Mouse (Mus musculus): ENCODE measurements at regions not wholly inside any gene's neighbourhood (a gene's known extent, or its start where the extent isn't known, plus 50 kb on each side); places are given as distances from the start of the nearest gene placed in this dataset.

- 92% methylated on average over 2 of the region's 2 CpGs for WGBS
- ATAC-seq (replicated peaks; ENCODE audit: low FRiP score) (no peak), DNase-seq (ENCODE audit: low spot score) (no peak)
- Histone ChIP-seq H3K9ac (ENCODE audit: low read length) (no peak overlapping the region), H3K4me1 (replicated peaks; ENCODE audit: control insufficient read depth, insufficient read depth, low read length) (no peaks in the 10 kb centered on the region), H3K4me3 (ENCODE audit: low read depth, low read length) (no peak overlapping the region), H3K27ac (ENCODE audit: low read depth, low read length) (no peak overlapping the region), H3K9me3 (ENCODE audit: control insufficient read depth, low read length) (no peaks in the 10 kb centered on the region), H3K4me2 (ENCODE audit: low read depth, low read length, severe bottlenecking) (no peak overlapping the region), H3K27me3 (ENCODE audit: control insufficient read depth, insufficient read depth, low read length) (no peaks in the 10 kb centered on the region), H3K36me3 (ENCODE audit: control insufficient read depth, insufficient read depth, low read length) (no peaks in the 10 kb centered on the region)
These were observed 75.3 kb upstream of the Klf3 start for GRCm38 (mm10) chr5:64727847-64728246.

DNA sequence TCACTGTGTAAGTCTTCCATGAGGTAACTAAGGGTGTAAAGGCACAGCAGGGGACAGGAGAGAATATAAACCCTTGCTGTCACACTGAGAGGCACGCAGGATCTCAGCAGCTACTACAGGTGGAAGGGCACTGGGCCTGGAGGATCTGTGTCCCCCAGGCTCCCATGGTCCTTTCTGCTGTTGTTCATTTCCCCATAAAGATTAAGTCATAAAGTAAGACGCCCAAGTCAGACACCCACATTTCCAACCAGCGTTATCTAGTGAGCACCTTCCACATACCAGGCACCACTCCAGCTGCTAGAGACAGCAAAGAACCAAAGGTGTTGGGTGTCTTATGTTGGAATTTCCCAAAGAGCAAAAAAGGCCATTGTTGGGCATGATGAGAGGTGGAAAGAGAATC is 70.8 kb upstream of the Klf3 start:
- Histone ChIP-seq H3K27me3 (ENCODE audit: control insufficient read depth, insufficient read depth, low read length) (no peaks in the 10 kb centered on the region), H3K9ac (ENCODE audit: low read length) (no peak overlapping the region), H3K4me3 (ENCODE audit: low read depth, low read length) (no peak overlapping the region), H3K36me3 (ENCODE audit: control insufficient read depth, insufficient read depth, low read length) (no peaks in the 10 kb centered on the region), H3K27ac (ENCODE audit: low read depth, low read length) (no peak overlapping the region), H3K4me2 (ENCODE audit: low read depth, low read length, severe bottlenecking) (no peak overlapping the region), H3K4me1 (replicated peaks; ENCODE audit: control insufficient read depth, insufficient read depth, low read length) (no peaks in the 10 kb centered on the region; the same call in 1 of the 2 replicates), H3K9me3 (ENCODE audit: control insufficient read depth, low read length) (no peaks in the 10 kb centered on the region)
- DNase-seq (ENCODE audit: low spot score) (no peak), ATAC-seq (replicated peaks; ENCODE audit: low FRiP score) (no peak)
- WGBS, result 84% methylated on average over 3 of the region's 3 CpGs

DNA sequence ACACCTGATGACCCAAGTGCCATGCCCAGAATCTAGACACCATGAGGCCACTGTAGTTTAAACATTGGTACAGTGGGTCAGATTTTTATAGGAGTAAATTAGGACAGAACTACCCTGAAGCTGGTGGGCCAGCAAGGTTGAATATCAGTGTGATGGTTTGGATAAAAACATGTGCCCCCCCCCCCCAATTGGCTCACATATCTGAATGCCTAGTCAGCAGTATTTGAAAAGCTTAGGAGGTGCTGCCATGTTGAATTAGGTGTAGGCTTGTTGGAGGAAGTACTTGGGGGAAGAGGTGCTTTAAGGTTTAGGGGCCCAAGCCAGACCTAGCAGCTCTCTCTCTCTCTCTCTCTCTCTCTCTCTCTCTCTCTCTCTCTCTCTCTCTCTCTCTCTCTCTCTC is 66.2 kb upstream of the Klf3 start:
- Histone ChIP-seq H3K4me1 (replicated peaks; ENCODE audit: control insufficient read depth, insufficient read depth, low read length) (peaks cover 11% of the 10 kb centered on the region), H3K4me2 (ENCODE audit: low read depth, low read length, severe bottlenecking) (no peak overlapping the region), H3K9ac (ENCODE audit: low read length) (no peak overlapping the region), H3K27ac (ENCODE audit: low read depth, low read length) (no peak overlapping the region), H3K9me3 (ENCODE audit: control insufficient read depth, low read length) (no peaks in the 10 kb centered on the region), H3K4me3 (ENCODE audit: low read depth, low read length) (no peak overlapping the region), H3K36me3 (ENCODE audit: control insufficient read depth, insufficient read depth, low read length) (no peaks in the 10 kb centered on the region), H3K27me3 (ENCODE audit: control insufficient read depth, insufficient read depth, low read length) (no peaks in the 10 kb centered on the region)
- ATAC-seq (replicated peaks; ENCODE audit: low FRiP score) (no peak), DNase-seq (ENCODE audit: low spot score) (no peak)

GRCm38 (mm10) chr5:64738096-64738780 is 65.0 kb upstream of the Klf3 start:
- Histone ChIP-seq H3K9me3 (ENCODE audit: control insufficient read depth, low read length) (no peaks in the 10 kb centered on the region), H3K4me3 (ENCODE audit: low read depth, low read length) (no peak overlapping the region), H3K27ac (ENCODE audit: low read depth, low read length) (peak overlapping the region; percentile 5; the same call in 1 of the 2 replicates), H3K4me2 (ENCODE audit: low read depth, low read length, severe bottlenecking) (0 out of 2 replicates have a peak overlapping the region, but pooled peaks have one; percentile 5), H3K9ac (ENCODE audit: low read length) (no peak overlapping the region), H3K27me3 (ENCODE audit: control insufficient read depth, insufficient read depth, low read length) (no peaks in the 10 kb centered on the region), H3K4me1 (replicated peaks; ENCODE audit: control insufficient read depth, insufficient read depth, low read length) (peaks cover 11% of the 10 kb centered on the region), H3K36me3 (ENCODE audit: control insufficient read depth, insufficient read depth, low read length) (no peaks in the 10 kb centered on the region)
- ATAC-seq (replicated peaks; ENCODE audit: low FRiP score) (0 out of 2 replicates have a peak, but pooled peaks have one; percentile 32), DNase-seq (ENCODE audit: low spot score) (no peak)
- WGBS, result 11% methylated on average over 11 of the region's 11 CpGs

DNA sequence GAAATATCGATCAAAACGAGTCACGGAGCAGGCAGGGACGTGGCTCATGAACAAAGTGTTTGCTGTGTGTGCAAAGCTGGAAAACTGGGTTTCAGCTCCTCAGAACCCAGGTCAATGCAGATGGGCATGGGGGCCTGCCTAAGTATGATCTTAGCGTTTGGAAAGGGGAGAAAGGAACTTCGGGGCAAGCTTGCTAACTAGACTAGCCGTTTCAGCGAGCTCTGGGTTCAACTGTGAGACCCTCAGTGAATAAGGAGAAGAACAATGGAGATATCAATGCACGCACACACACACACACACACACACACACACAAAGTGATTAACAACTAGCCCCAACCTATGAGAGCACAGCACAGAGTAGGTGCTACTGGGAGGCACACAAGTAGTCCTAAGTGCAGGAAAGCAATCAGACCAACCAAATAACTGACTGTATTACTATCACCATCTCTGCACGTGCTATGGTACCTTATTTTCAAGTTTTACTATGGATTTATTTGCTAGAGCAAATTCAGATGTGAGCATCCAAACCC is 64.3 kb upstream of the Klf3 start:
- no peaks in the 10 kb centered on the region for H3K27me3 ChIP-seq (ENCODE audit: control insufficient read depth, insufficient read depth, low read length)
- ATAC-seq (replicated peaks; ENCODE audit: low FRiP score) (peak; percentile 31; the same call in 1 of the 2 replicates), DNase-seq (ENCODE audit: low spot score) (peak; percentile 58)
- H3K27ac ChIP-seq (ENCODE audit: low read depth, low read length), result peak overlapping the region; percentile 26; the same call in 1 of the 2 replicates
- H3K9me3 ChIP-seq (ENCODE audit: control insufficient read depth, low read length), result no peaks in the 10 kb centered on the region
- H3K36me3 ChIP-seq (ENCODE audit: control insufficient read depth, insufficient read depth, low read length), result no peaks in the 10 kb centered on the region
- H3K9ac ChIP-seq (ENCODE audit: low read length), result 0 out of 2 replicates have a peak overlapping the region, but pooled peaks have one; percentile 14
- 0 out of 2 replicates have a peak overlapping the region, but pooled peaks have one; percentile 3 for H3K4me2 ChIP-seq (ENCODE audit: low read depth, low read length, severe bottlenecking)
- WGBS, result 14% methylated on average over 10 of the region's 10 CpGs
- H3K4me1 ChIP-seq (replicated peaks; ENCODE audit: control insufficient read depth, insufficient read depth, low read length), result peaks cover 11% of the 10 kb centered on the region
- no peak overlapping the region for H3K4me3 ChIP-seq (ENCODE audit: low read depth, low read length)

GRCm38 (mm10) chr5:64739311-64740261 is 63.6 kb upstream of the Klf3 start:
- peak; percentile 82 for ATAC-seq (replicated peaks; ENCODE audit: low FRiP score)
- H3K9ac ChIP-seq (ENCODE audit: low read length), result peak overlapping the region; percentile 14; the same call in 1 of the 2 replicates
- H3K4me1 ChIP-seq (replicated peaks; ENCODE audit: control insufficient read depth, insufficient read depth, low read length), result peaks cover 11% of the 10 kb centered on the region
- no peak overlapping the region for H3K4me3 ChIP-seq (ENCODE audit: low read depth, low read length)
- H3K27me3 ChIP-seq (ENCODE audit: control insufficient read depth, insufficient read depth, low read length), result no peaks in the 10 kb centered on the region
- H3K27ac ChIP-seq (ENCODE audit: low read depth, low read length), result peak overlapping the region; percentile 26; the same call in 1 of the 2 replicates
- DNase-seq (ENCODE audit: low spot score), result peak; percentile 68
- H3K9me3 ChIP-seq (ENCODE audit: control insufficient read depth, low read length), result no peaks in the 10 kb centered on the region
- peak overlapping the region; percentile 24; the same call in 1 of the 2 replicates for H3K4me2 ChIP-seq (ENCODE audit: low read depth, low read length, severe bottlenecking)
- WGBS, result 4% methylated on average over 15 of the region's 15 CpGs
- H3K36me3 ChIP-seq (ENCODE audit: control insufficient read depth, insufficient read depth, low read length), result no peaks in the 10 kb centered on the region

DNA sequence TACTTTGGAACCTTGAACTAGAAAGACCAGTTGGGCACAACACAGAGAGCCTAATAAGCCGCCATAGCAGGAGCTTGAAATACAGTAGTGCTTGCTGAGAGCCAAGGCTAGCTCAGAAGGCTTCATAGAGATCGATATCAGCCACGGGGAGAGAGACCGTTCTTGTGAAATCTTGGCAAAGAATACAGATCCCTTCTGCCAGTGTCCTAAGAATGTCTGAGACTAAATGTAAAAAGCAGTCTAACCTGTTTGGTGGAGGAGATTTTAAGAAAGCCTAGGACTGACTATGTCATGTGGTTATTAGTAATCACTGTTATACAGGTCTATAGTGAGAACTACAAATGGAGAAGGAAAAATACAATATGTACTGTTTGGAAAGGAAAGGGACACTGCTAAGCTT is 59.1 kb upstream of the Klf3 start:
- Histone ChIP-seq H3K36me3 (ENCODE audit: control insufficient read depth, insufficient read depth, low read length) (no peaks in the 10 kb centered on the region), H3K27ac (ENCODE audit: low read depth, low read length) (no peak overlapping the region), H3K4me3 (ENCODE audit: low read depth, low read length) (no peak overlapping the region), H3K4me2 (ENCODE audit: low read depth, low read length, severe bottlenecking) (no peak overlapping the region), H3K27me3 (ENCODE audit: control insufficient read depth, insufficient read depth, low read length) (no peaks in the 10 kb centered on the region), H3K9ac (ENCODE audit: low read length) (no peak overlapping the region), H3K9me3 (ENCODE audit: control insufficient read depth, low read length) (no peaks in the 10 kb centered on the region), H3K4me1 (replicated peaks; ENCODE audit: control insufficient read depth, insufficient read depth, low read length) (peaks cover 6% of the 10 kb centered on the region; the same call in 1 of the 2 replicates)
- 92% methylated on average over 4 of the region's 4 CpGs for WGBS
- DNase-seq (ENCODE audit: low spot score), result no peak
- no peak for ATAC-seq (replicated peaks; ENCODE audit: low FRiP score)

GRCm38 (mm10) chr5:64744455-64744854 is 58.7 kb upstream of the Klf3 start:
- H3K27me3 ChIP-seq (ENCODE audit: control insufficient read depth, insufficient read depth, low read length), result no peaks in the 10 kb centered on the region
- no peak overlapping the region for H3K4me2 ChIP-seq (ENCODE audit: low read depth, low read length, severe bottlenecking)
- peaks cover 2% of the 10 kb centered on the region; the same call in 1 of the 2 replicates for H3K4me1 ChIP-seq (replicated peaks; ENCODE audit: control insufficient read depth, insufficient read depth, low read length)
- ATAC-seq (replicated peaks; ENCODE audit: low FRiP score) (no peak), DNase-seq (ENCODE audit: low spot score) (no peak)
- no peak overlapping the region for H3K27ac ChIP-seq (ENCODE audit: low read depth, low read length)
- no peak overlapping the region for H3K4me3 ChIP-seq (ENCODE audit: low read depth, low read length)
- WGBS, result 87% methylated on average over 5 of the region's 5 CpGs
- no peak overlapping the region for H3K9ac ChIP-seq (ENCODE audit: low read length)
- no peaks in the 10 kb centered on the region for H3K36me3 ChIP-seq (ENCODE audit: control insufficient read depth, insufficient read depth, low read length)
- H3K9me3 ChIP-seq (ENCODE audit: control insufficient read depth, low read length), result no peaks in the 10 kb centered on the region

Measured in forebrain, embryonic 11.5 days (tissue).